Mouse (Mus musculus): ENCODE measurements around the gene Smoc2. TPM values are rescaled to one million over a fixed set of nuclear protein-coding genes. Genes with fewer than 3 reads are reported as not detected.

The Smoc2 gene
- total and polyA plus RNA-seq, 3 experiments = 0.34 TPM; not detected in 2

- peaks cover 7% of the 10 kb centered on the region for H3K9me3 ChIP-seq (replicated peaks; ENCODE audit: low read length)
- no peak for TF ChIP-seq IRF4 (IDR thresholded peaks at IDR 0.05; ENCODE audit: low read depth, low read length)
- TF ChIP-seq MEF2A (IDR thresholded peaks at IDR 0.05; ENCODE audit: borderline replicate concordance, low read depth, low read length) = no peak
- no peak for TF ChIP-seq HCFC1 (IDR thresholded peaks at IDR 0.05; ENCODE audit: low read depth, low read length)
- no peak for TF ChIP-seq USF2 (conservative IDR thresholded peaks at IDR 0.05; ENCODE audit: low read depth, low read length)
- TF ChIP-seq CHD1 (IDR thresholded peaks at IDR 0.05; ENCODE audit: low read depth, low read length) = no peak
- TF ChIP-seq UBTF (IDR thresholded peaks at IDR 0.05; ENCODE audit: low read depth, low read length) = no peak
- TF ChIP-seq MAZ (IDR thresholded peaks at IDR 0.05; ENCODE audit: low read depth, low read length) = no peak
- TF ChIP-seq ZC3H11A (IDR thresholded peaks at IDR 0.05; ENCODE audit: low read depth, low read length) = no peak
- no peak for TF ChIP-seq BHLHE40 (IDR thresholded peaks at IDR 0.05; ENCODE audit: low read depth, low read length)
- H3K4me2 ChIP-seq (ENCODE audit: insufficient read depth, low read depth, poor library complexity, severe bottlenecking) = no peak overlapping the region
- H3K9ac ChIP-seq (ENCODE audit: insufficient read depth, low read depth) = no peak overlapping the region
- H3K27ac ChIP-seq (ENCODE audit: insufficient read depth, low read depth) = no peak overlapping the region
- dilution Hi-C loops (cut with MboI; ENCODE audit: extremely low pct_ligation_motif_present, extremely low pct_unique_long_range_greater_than_20kb, low sequenced_read_pairs) (no loop called here), in situ Hi-C loops (cut with MboI; ENCODE audit: low pct_ligation_motif_present, low pct_unique_long_range_greater_than_20kb, low sequenced_read_pairs) (no loop called here)
- no peak for DNase-seq (ENCODE audit: extremely low read depth)
- H3K4me3 ChIP-seq (replicated peaks in 1 of 3; ENCODE audit: low read depth in 2 of 3, low read length in 2 of 3, poor library complexity in 1 of 3) = no peak overlapping the region
- H3K4me1 ChIP-seq (ENCODE audit: control insufficient read depth in 1 of 2, insufficient read depth in 2 of 2) = peaks cover 0 to 16% of the 10 kb centered on the region in 2 experiments; a peak in 2 of 4 replicates
- H3K36me3 ChIP-seq (replicated peaks in 1 of 2; ENCODE audit: control insufficient read depth in 1 of 2, insufficient read depth in 1 of 2, low read length in 1 of 2) = no peaks in the 10 kb centered on the region
- H3K27me3 ChIP-seq (replicated peaks) = peaks cover 3% of the 10 kb centered on the region
- H3K79me2 ChIP-seq (replicated peaks; ENCODE audit: control insufficient read depth, extremely low read depth, insufficient read depth, poor library complexity, severe bottlenecking) = no peaks in the 10 kb centered on the region
These were observed 21.1 kb downstream of the Smoc2 start for GRCm38 (mm10) chr17:14300361-14300760.

DNA sequence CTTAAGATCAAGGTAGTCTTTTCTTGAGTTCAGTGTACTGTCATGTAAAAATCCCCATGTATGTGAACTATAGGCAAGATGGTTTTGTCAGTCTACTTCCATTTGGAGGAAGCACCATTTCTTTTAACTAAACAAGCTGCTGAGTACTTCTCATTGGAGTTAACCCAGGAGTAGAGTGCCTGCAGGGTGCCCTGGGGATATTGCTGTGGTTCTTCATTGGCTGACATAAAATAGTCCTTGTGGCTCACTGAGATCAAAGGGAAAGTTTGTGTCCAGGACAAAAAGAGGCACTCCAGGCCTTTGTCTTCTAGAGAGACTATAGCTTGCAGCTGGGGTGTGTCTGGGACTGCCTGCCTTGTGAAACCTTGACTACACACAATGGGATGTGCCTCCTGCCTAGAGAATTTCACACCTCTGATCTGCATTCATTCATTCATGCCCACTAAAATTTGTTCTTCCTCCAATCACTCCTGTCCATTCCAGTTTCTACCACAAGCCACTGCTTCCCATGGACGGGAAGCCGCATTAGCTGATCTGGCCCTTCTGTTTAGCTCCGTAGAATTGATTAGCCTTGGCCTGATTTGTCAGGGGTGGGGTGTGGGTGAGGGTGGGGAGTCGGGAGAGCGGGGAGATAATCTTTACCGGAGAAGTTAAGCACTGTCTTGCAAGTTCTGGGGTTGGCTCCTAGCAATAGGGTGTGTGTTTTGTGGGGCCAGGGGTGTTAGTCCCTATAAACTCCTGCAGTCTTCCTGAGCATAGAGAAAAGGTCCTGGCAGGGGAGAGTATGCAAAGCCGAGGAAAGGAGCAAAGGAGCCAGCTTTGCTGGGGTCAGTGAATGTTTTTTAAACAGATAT lies 22.4 kb downstream of the Smoc2 start:
- Histone ChIP-seq H3K36me3 (replicated peaks in 1 of 2; ENCODE audit: control insufficient read depth in 1 of 2, insufficient read depth in 1 of 2, low read length in 1 of 2) (no peaks in the 10 kb centered on the region), H3K4me2 (ENCODE audit: insufficient read depth, low read depth, poor library complexity, severe bottlenecking) (no peak overlapping the region), H3K4me1 (ENCODE audit: control insufficient read depth in 1 of 2, insufficient read depth in 2 of 2) (peaks cover 0 to 16% of the 10 kb centered on the region in 2 experiments; a peak in 2 of 4 replicates), H3K4me3 (replicated peaks in 1 of 3; ENCODE audit: low read depth in 2 of 3, low read length in 2 of 3, poor library complexity in 1 of 3) (no peak overlapping the region), H3K9me3 (replicated peaks; ENCODE audit: low read length) (peaks cover 7% of the 10 kb centered on the region), H3K27ac (ENCODE audit: insufficient read depth, low read depth) (no peak overlapping the region), H3K27me3 (replicated peaks) (no peaks in the 10 kb centered on the region), H3K79me2 (replicated peaks; ENCODE audit: control insufficient read depth, extremely low read depth, insufficient read depth, poor library complexity, severe bottlenecking) (no peaks in the 10 kb centered on the region), H3K9ac (ENCODE audit: insufficient read depth, low read depth) (no peak overlapping the region)
- dilution Hi-C loops (cut with MboI; ENCODE audit: extremely low pct_ligation_motif_present, extremely low pct_unique_long_range_greater_than_20kb, low sequenced_read_pairs) (no loop called here), in situ Hi-C loops (cut with MboI; ENCODE audit: low pct_ligation_motif_present, low pct_unique_long_range_greater_than_20kb, low sequenced_read_pairs) (no loop called here)
- no peak for DNase-seq (ENCODE audit: extremely low read depth)
- TF ChIP-seq PAX5 (IDR thresholded peaks at IDR 0.05; ENCODE audit: low read length) (no peak), POLR2AphosphoS2 (IDR thresholded peaks at IDR 0.05; ENCODE audit: low read depth, low read length) (no peak), ZKSCAN1 (IDR thresholded peaks at IDR 0.05; ENCODE audit: borderline replicate concordance, low read depth, low read length) (no peak), MXI1 (IDR thresholded peaks at IDR 0.05; ENCODE audit: low read depth, low read length) (no peak), SIN3A (IDR thresholded peaks at IDR 0.05; ENCODE audit: low read length) (no peak), ZNF384 (IDR thresholded peaks at IDR 0.05; ENCODE audit: low read depth, low read length) (no peak), JUND (conservative IDR thresholded peaks at IDR 0.05; ENCODE audit: low read depth, low read length) (no peak), MAFK (IDR thresholded peaks at IDR 0.05; ENCODE audit: insufficient replicate concordance, low read length) (no peak), MYC (IDR thresholded peaks at IDR 0.05; ENCODE audit: low read depth, low read length) (no peak), NELFE (IDR thresholded peaks at IDR 0.05; ENCODE audit: low read depth, low read length) (no peak), IRF4 (IDR thresholded peaks at IDR 0.05; ENCODE audit: low read depth, low read length) (no peak), MAZ (IDR thresholded peaks at IDR 0.05; ENCODE audit: low read depth, low read length) (no peak), ETS1 (conservative IDR thresholded peaks at IDR 0.05; ENCODE audit: low read depth, low read length) (no peak), JUN (IDR thresholded peaks at IDR 0.05; ENCODE audit: insufficient read depth, low read depth, low read length) (no peak), UBTF (IDR thresholded peaks at IDR 0.05; ENCODE audit: low read depth, low read length) (no peak), CTCF (conservative IDR thresholded peaks at IDR 0.05 in 1 of 2, IDR thresholded peaks at IDR 0.05 in 1 of 2; ENCODE audit: low read depth in 2 of 2, low read length in 2 of 2) (no peak), BHLHE40 (IDR thresholded peaks at IDR 0.05; ENCODE audit: low read depth, low read length) (no peak)

Data from CH12.LX (cell line).